Mouse (Mus musculus): ENCODE results near the gene Snd1.

DNA sequence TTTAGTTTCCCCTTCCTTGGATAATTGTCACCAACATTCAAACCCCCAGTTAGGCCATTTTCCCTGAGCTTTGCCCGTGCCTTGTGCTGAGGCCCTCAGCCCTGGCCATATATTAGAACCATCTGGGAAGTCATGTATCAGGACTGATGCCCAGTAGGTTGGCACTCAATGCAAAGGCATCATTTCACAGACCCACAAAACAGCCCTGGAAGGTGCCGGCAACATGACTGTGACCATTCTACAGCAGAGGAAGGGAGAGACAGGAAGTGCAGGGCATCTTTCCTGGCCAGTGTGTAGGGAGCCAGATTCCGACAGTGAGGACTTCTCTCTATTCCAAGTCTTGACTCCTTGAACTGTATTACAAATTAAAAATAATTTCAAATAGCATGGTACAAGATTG, 499.6 kb downstream of the Snd1 start:
- TF ChIP-seq CTCF (IDR thresholded peaks at IDR 0.05; ENCODE audit: borderline replicate concordance, insufficient read depth, low read length) (no peak), POLR2A (IDR thresholded peaks at IDR 0.05; ENCODE audit: low read depth, low read length) (no peak)

Data from embryonic fibroblast, embryonic 13.5 days (primary cell).